Comparison of ENCODE assay signal across 24 mouse cellular contexts in the genomic region with DNA sequence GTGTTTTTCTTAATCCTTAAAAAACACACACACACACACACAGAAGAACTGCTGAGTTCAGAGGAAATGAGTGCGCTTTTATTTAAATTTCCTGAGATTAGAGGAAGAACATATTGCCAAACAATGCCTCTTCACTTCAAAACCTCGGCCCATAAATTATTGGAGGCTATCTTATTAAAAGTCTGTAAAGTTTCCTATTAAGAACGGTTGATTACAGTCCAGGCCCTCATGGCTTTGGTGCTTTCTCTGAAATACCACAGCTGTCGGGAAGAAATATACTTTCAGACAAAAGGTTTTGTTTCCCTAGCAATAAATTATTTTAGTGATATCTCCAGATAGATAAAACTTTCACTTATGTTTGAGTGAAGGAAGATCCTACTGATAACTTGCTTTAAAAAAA. TPM values are rescaled to one million over a fixed set of nuclear protein-coding genes. Genes with fewer than 3 reads are reported as not detected.
"Had no signal": no experiment of that assay in that cellular context is flagged by ENCODE, and none has a peak within 500 bp of the region (broad histone marks: within the 10 kb centered on the region; RNA-seq: fewer than 3 reads in every experiment).

No protein-coding gene starts in this region.

- H3K36me3 ChIP-seq: limb, embryonic 12.5 days; liver, embryonic 13.5 days; lung, embryonic 15.5 days; midbrain, embryonic 13.5 days; stomach, embryonic 15.5 days had no signal

- H3K4me2 ChIP-seq: limb, embryonic 12.5 days; liver, embryonic 13.5 days; lung, embryonic 15.5 days; midbrain, embryonic 13.5 days; stomach, embryonic 15.5 days had no signal

- H3K4me1 ChIP-seq: limb, embryonic 12.5 days; lung, embryonic 15.5 days; midbrain, embryonic 13.5 days; stomach, embryonic 15.5 days had no signal

- H3K9ac ChIP-seq: limb, embryonic 12.5 days; liver, embryonic 13.5 days; liver, postnatal 0 days; lung, embryonic 15.5 days; midbrain, embryonic 13.5 days; stomach, embryonic 15.5 days had no signal

- H3K27me3 ChIP-seq: liver, embryonic 13.5 days; lung, embryonic 15.5 days; midbrain, embryonic 13.5 days; stomach, embryonic 15.5 days had no signal

- DNase-seq: layer of hippocampus, adult 9-11 months; layer of hippocampus, postnatal 36 days; liver; liver, embryonic 13.5 days; liver, postnatal 0 days; lung, postnatal 14 days; right cerebral cortex, postnatal 14 days; thymus, adult 2 months; thymus, postnatal 25 days had no signal

- ATAC-seq: intestine, embryonic 16.5 days; liver, postnatal 0 days; midbrain, embryonic 13.5 days had no signal

- H3K27ac ChIP-seq: limb, embryonic 12.5 days; liver, embryonic 13.5 days; lung, embryonic 15.5 days; macrophage; midbrain, embryonic 13.5 days; stomach, embryonic 15.5 days had no signal

- H3K9me3 ChIP-seq: limb, embryonic 12.5 days; liver, embryonic 13.5 days; lung, embryonic 15.5 days; midbrain, embryonic 13.5 days; stomach, embryonic 15.5 days had no signal

- H3K4me3 ChIP-seq: limb, embryonic 12.5 days; liver, embryonic 13.5 days; lung, embryonic 15.5 days; midbrain, embryonic 13.5 days; stomach, embryonic 15.5 days had no signal

RNA-seq across cellular contexts. Expression of a gene that starts 48.7 kb away (rescaled TPM):
- total RNA-seq: layer of hippocampus, adult 18-20 months; layer of hippocampus, postnatal 36 days; left cerebral cortex, adult 8-10 months; left cerebral cortex, postnatal 36 days; megakaryocyte-erythroid progenitor cell, adult 5-6 weeks; midbrain, postnatal 0 days had no signal
- polyA plus RNA-seq: intestine, embryonic 16.5 days; limb, embryonic 12.5 days; liver, embryonic 13.5 days; liver, postnatal 0 days; lung, embryonic 15.5 days; macrophage; midbrain, embryonic 13.5 days; midbrain, postnatal 0 days; neural tube, embryonic 14.5 days; spleen, adult 2 months; stomach, embryonic 15.5 days; testis, adult 2 months; thymus, adult 2 months; urinary bladder, adult 2 months had no signal
